Mouse (Mus musculus) liver, postnatal 0 days (tissue): ENCODE results near the gene Cep68.

Experiments used
- CTCF ChIP-seq: sonication (generic); IDR thresholded peaks from 2 replicates; pipeline ENCODE4 v1.5.1; 2016; ENCODE audit warnings: antibody characterized with exemption, low read depth
- EP300 ChIP-seq: IDR thresholded peaks from 2 replicates; pipeline ENCODE4 v1.6.1; 2016; ENCODE audit warnings: antibody characterized with exemption, low read depth, mild to moderate bottlenecking

- TF ChIP-seq CTCF (no peak), EP300 (no peak)
These were observed 33.5 kb upstream of the Cep68 start for GRCm38 (mm10) chr11:20282601-20283219.
